Mouse (Mus musculus): ENCODE results near the gene Dclk2. TPM values are rescaled to one million over a fixed set of nuclear protein-coding genes. Genes with fewer than 3 reads are reported as not detected.

Dclk2 gene
- polyA plus RNA-seq, 1 experiment from 2014 or later: 5.1 TPM

DNA sequence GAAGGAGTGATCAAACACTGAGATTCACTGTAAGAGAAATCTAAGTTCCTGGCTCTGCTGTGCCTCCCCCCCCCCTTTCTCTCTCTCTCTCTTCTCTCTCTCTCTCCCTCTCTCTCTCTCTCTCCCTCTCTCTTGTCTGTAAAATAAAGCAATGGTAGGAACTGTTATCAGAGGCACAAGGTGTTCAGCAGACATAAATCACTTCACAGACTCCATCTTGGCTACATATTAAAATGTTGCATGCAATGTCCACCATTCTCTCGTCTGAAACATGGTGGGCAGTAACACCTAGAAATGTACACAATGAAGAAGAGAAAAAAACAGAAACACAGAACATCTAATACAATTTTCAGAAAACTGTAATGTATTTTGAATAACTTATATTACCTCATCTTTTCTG lies 161.3 kb downstream of the Dclk2 start:
- Histone ChIP-seq H3K9ac (no peak overlapping the region), H3K9me3 (replicated peaks) (no peaks in the 10 kb centered on the region), H3K4me2 (no peak overlapping the region), H3K27ac (ENCODE audit: poor library complexity, severe bottlenecking) (no peak overlapping the region), H3K27me3 (replicated peaks) (no peaks in the 10 kb centered on the region), H3K36me3 (no peaks in the 10 kb centered on the region), H3K4me3 (no peak overlapping the region), H3K4me1 (replicated peaks) (peaks cover 3% of the 10 kb centered on the region; the same call in 1 of the 2 replicates)
- 81% methylated on average over 1 of the region's 1 CpGs for WGBS
- ATAC-seq (ENCODE audit: insufficient number of reproducible peaks, low FRiP score): no peak

DNA sequence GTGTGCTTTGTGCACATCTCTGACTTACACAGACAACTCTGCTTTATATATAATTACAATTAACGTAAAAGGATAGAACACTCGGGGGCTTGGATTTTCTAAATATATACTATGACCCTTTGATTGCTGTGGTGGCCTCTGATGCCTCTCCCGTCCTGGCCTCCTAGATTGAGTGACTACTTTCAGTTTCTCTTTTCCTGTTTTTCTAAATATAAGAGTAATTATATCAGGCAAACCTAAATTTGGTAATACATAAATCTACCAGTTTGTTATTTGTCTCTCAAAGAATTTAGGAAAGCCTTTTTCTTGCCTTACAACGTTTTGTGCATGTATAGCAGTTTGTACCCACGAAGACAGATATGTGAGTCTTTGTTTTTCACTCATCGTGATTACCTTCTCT lies 161.9 kb downstream of the Dclk2 start:
- WGBS: 60% methylated on average over 6 of the region's 6 CpGs
- no peak overlapping the region for H3K27ac ChIP-seq (ENCODE audit: poor library complexity, severe bottlenecking)
- no peak for ATAC-seq (ENCODE audit: insufficient number of reproducible peaks, low FRiP score)

DNA sequence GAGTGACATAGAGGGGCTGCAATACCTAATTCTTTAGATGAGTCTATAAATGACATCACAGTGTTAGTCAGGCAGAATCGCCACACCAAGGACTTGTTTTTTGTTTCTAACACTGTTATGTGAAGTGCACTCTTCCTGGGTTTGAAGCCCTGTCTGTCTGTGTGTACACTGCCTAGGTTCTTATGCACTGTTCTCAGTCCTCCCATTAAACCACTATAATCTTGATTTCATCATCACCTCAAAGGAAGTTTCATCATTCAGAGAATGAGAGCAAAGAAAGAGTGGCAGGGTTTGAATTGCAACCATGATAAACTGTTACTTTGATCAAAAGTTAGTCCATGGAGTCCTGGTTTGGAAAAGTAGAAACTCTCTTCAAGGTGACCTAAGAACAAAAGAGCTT lies 164.1 kb downstream of the Dclk2 start:
- no peak overlapping the region for H3K27ac ChIP-seq (ENCODE audit: poor library complexity, severe bottlenecking)
- H3K4me2 ChIP-seq: no peak overlapping the region
- no peak overlapping the region for H3K4me3 ChIP-seq
- no peak overlapping the region for H3K9ac ChIP-seq
- H3K27me3 ChIP-seq (replicated peaks): no peaks in the 10 kb centered on the region
- no peaks in the 10 kb centered on the region for H3K9me3 ChIP-seq (replicated peaks)
- WGBS: 73% methylated on average over 1 of the region's 1 CpGs
- no peak for ATAC-seq (ENCODE audit: insufficient number of reproducible peaks, low FRiP score)
- H3K4me1 ChIP-seq (replicated peaks): peaks cover 3% of the 10 kb centered on the region; the same call in 1 of the 2 replicates
- no peaks in the 10 kb centered on the region for H3K36me3 ChIP-seq

More for the DNA sequence above, 161.9 kb downstream of the Dclk2 start:
- Histone ChIP-seq H3K4me3 (0 out of 2 replicates have a peak overlapping the region, but pooled peaks have one; percentile 4), H3K9me3 (replicated peaks) (no peaks in the 10 kb centered on the region), H3K9ac (no peak overlapping the region), H3K4me2 (no peak overlapping the region), H3K36me3 (no peaks in the 10 kb centered on the region), H3K27me3 (replicated peaks) (no peaks in the 10 kb centered on the region), H3K4me1 (replicated peaks) (peaks cover 3% of the 10 kb centered on the region; the same call in 1 of the 2 replicates)

DNA sequence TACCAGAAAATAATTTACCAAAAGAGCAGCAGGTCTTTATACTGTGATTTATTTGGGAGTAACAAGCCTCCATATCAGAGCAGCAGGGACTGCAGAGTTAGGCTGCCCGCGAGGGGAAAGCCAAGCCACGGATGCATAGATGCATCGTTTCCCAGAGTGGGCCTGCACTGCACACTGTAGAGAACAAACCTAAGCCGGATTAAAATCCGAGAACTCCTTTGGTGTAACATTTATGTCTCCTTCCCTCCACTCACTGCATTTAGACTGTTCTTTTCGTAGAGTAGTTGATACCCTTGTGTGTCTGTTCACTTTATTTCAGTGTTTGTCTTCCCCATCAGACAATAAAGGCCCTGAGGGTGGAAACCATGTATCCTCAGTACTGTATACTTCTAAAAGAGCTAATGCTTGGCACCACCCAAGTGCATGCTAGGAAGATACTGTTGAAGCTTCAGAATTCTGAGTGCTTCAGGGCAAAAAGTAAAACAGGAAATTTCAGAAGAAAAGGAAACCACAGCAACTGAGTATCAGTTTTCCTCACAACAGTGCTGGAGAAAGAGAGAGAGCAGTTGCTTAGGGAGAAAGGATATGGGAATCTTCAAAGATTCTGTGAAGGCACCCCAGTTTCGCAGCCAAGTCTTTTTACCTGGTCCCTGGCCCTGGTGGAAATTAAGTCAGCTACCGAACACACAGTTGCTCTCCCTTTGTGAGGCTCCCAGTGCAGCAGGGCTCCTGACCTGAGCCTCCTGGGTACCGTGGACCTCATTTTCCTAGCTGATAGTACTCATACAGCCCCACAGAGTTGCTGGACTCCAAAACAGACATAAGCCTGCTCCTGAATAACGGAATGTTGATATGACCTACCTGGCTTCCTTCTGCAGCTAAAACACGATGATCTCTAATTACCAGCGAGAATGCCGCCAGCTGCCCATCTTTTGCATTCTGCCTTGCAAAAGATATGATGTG lies 165.8 kb downstream of the Dclk2 start:
- WGBS: 75% methylated on average over 14 of the region's 14 CpGs
- H3K27me3 ChIP-seq (replicated peaks): no peaks in the 10 kb centered on the region
- no peak overlapping the region for H3K4me2 ChIP-seq
- H3K9me3 ChIP-seq (replicated peaks): no peaks in the 10 kb centered on the region
- H3K9ac ChIP-seq: no peak overlapping the region
- no peak overlapping the region for H3K27ac ChIP-seq (ENCODE audit: poor library complexity, severe bottlenecking)
- peaks cover 5% of the 10 kb centered on the region; the same call in 1 of the 2 replicates for H3K4me1 ChIP-seq (replicated peaks)
- H3K4me3 ChIP-seq: no peak overlapping the region
- H3K36me3 ChIP-seq: no peaks in the 10 kb centered on the region
- no peak for ATAC-seq (ENCODE audit: insufficient number of reproducible peaks, low FRiP score)

DNA sequence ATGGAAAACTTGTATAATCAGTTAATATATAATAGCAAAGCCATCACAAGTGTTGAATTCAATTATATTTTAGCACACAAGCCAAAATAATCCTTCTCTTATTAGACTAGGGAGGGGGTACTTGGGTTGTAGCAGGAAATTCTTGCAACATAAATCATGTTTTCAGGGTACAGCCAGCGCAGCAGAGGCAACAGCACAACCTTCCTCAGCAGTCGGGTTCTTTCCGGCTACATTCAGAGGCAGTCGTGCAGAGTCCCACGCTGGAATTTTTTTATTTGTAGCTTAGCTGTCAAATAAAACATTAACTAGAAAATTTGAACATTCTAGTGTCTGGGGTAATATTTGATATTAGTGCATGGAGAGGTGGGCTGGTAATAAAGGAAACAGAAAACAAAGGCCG lies 166.5 kb downstream of the Dclk2 start:
- no peak overlapping the region for H3K4me2 ChIP-seq
- H3K27ac ChIP-seq (ENCODE audit: poor library complexity, severe bottlenecking): no peak overlapping the region
- no peaks in the 10 kb centered on the region for H3K36me3 ChIP-seq
- H3K9me3 ChIP-seq (replicated peaks): no peaks in the 10 kb centered on the region
- peaks cover 6% of the 10 kb centered on the region; the same call in 1 of the 2 replicates for H3K4me1 ChIP-seq (replicated peaks)
- H3K27me3 ChIP-seq (replicated peaks): no peaks in the 10 kb centered on the region
- no peak for ATAC-seq (ENCODE audit: insufficient number of reproducible peaks, low FRiP score)
- no peak overlapping the region for H3K4me3 ChIP-seq
- H3K9ac ChIP-seq: no peak overlapping the region
- WGBS: 79% methylated on average over 6 of the region's 6 CpGs

DNA sequence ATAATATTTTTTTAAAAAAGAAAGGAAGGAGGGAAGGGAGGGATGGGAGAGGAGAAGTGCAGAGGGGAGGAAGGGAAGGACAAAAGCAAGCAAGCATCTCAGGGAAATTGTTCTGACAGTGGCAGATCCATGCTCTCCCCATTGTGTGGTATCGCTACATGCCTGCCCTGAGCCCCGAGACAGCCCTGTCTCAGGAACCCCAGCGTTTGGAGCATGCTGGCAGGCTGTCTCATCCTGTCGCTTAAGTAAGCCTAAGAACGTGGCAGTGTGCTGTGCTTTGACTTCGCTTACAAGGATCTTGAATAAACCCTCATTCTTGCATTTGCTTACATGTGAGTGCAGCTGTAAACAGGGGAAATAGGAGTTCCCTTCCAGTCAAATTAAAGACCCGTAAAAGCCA lies 170.0 kb downstream of the Dclk2 start:
- Histone ChIP-seq H3K36me3 (no peaks in the 10 kb centered on the region), H3K9me3 (replicated peaks) (no peaks in the 10 kb centered on the region), H3K27me3 (replicated peaks) (no peaks in the 10 kb centered on the region), H3K4me2 (no peak overlapping the region), H3K27ac (ENCODE audit: poor library complexity, severe bottlenecking) (no peak overlapping the region), H3K4me3 (no peak overlapping the region), H3K4me1 (replicated peaks) (peaks cover 6% of the 10 kb centered on the region; the same call in 1 of the 2 replicates), H3K9ac (no peak overlapping the region)
- no peak for ATAC-seq (ENCODE audit: insufficient number of reproducible peaks, low FRiP score)
- 49% methylated on average over 7 of the region's 7 CpGs for WGBS

DNA sequence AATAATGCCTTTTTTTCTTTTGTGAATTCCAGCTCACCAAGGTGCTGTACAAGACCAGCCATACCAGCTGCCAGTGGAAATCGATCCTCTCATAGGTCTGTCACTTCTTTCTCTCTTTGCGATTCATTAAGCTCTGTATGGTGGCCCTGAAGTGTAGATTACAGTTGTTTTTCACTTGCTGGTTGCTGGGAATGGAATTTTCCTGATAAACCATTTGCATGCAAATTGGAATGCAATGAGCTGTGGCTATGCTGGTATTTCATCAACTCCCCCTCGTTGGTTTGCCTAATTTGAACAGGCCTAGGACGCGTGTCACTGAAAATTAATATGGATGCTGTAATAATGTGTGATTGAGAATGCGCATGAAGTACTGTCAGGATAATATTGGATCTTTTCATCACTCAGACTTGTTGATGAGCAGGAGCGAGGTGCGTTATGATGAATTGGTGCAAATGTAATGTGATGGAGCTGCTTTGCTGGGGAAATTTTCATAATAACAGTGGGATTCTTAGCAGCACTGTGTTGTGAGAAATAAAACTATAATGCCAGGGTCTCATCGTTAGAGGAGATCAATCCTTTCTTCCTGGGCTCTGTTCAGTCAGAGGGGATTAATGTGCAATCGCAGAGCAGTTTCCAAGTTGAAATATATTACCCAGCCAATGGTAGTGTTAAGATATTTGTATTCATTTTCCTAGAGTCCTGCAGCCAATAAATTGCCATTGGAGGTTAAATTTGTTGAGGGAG lies 174.7 kb downstream of the Dclk2 start:
- WGBS: 73% methylated on average over 10 of the region's 10 CpGs
- Histone ChIP-seq H3K4me2 (no peak overlapping the region), H3K36me3 (no peaks in the 10 kb centered on the region), H3K27me3 (replicated peaks) (no peaks in the 10 kb centered on the region), H3K4me3 (no peak overlapping the region), H3K9ac (no peak overlapping the region), H3K27ac (ENCODE audit: poor library complexity, severe bottlenecking) (no peak overlapping the region), H3K4me1 (replicated peaks) (0 out of 2 replicates have a peak, but pooled peaks cover 3% of the 10 kb centered on the region), H3K9me3 (replicated peaks) (no peaks in the 10 kb centered on the region)
- no peak for ATAC-seq (ENCODE audit: insufficient number of reproducible peaks, low FRiP score)

DNA sequence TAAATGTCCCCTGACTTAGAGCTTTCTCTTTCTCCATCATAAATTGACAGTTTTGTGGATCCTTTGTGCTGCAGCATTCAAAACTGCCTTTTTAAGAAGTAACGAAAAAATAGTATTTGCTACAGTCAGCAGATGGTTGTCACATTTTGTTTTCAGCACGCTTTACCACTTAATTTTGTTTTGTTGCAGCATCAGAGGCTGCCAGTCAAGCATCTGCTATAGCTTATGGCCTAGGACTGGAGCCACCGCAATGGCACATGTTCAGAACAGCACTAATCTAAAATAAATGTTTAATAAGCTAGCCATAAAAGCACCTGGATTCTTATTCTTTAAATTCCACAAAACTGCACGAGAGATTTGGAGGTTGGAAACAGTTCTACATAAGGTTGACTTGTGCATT lies 175.3 kb downstream of the Dclk2 start:
- Histone ChIP-seq H3K27ac (ENCODE audit: poor library complexity, severe bottlenecking) (no peak overlapping the region), H3K4me2 (no peak overlapping the region), H3K4me1 (replicated peaks) (0 out of 2 replicates have a peak, but pooled peaks cover 3% of the 10 kb centered on the region), H3K9me3 (replicated peaks) (no peaks in the 10 kb centered on the region), H3K4me3 (no peak overlapping the region), H3K27me3 (replicated peaks) (no peaks in the 10 kb centered on the region), H3K36me3 (no peaks in the 10 kb centered on the region), H3K9ac (no peak overlapping the region)
- ATAC-seq (ENCODE audit: insufficient number of reproducible peaks, low FRiP score): no peak
- WGBS: 74% methylated on average over 4 of the region's 4 CpGs

DNA sequence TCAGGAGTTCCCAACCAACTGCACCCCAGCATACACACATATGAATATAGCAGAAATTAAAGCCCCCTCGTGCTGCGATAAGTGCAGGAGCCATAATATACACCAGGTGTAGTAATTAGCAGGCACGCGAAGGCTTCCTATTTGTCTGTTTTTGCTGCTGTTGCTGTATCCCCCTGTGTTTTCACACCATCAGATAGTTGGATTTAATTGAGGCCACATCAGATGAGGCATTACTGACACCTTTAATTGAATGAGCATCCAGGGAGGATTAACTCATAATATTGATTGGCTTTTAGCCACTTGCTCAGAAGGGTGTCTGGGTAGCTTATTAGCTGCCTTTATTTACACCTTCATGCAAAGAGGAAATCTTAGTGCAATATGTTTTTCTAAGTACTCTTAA lies 180.9 kb downstream of the Dclk2 start:
- no peaks in the 10 kb centered on the region for H3K27me3 ChIP-seq (replicated peaks)
- 84% methylated on average over 4 of the region's 4 CpGs for WGBS
- no peak overlapping the region for H3K27ac ChIP-seq (ENCODE audit: poor library complexity, severe bottlenecking)
- H3K4me2 ChIP-seq: no peak overlapping the region
- no peak overlapping the region for H3K4me3 ChIP-seq
- no peaks in the 10 kb centered on the region for H3K4me1 ChIP-seq (replicated peaks)
- H3K9me3 ChIP-seq (replicated peaks): no peaks in the 10 kb centered on the region
- ATAC-seq (ENCODE audit: insufficient number of reproducible peaks, low FRiP score): no peak
- H3K36me3 ChIP-seq: no peaks in the 10 kb centered on the region
- H3K9ac ChIP-seq: no peak overlapping the region

DNA sequence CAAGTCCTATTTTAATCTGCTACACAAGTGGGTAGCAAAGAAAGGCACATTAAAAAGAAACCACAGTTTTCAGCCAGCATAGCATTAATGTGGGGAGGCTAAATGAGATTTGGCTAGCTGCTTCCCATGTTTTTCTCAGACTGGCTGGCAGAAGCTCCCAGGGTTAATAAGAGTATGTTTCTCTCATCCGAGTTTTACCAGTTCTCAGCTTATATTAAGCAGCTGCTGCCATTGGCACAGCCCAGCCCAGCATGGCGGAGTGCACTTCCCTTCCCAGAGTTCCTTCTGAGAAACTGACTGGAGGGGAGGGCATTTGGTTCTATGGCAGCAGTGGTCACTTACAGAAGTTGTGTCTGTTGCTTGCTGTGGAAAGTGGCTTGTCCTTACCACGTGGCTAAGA lies 181.8 kb downstream of the Dclk2 start:
- no peak overlapping the region for H3K27ac ChIP-seq (ENCODE audit: poor library complexity, severe bottlenecking)
- H3K4me3 ChIP-seq: no peak overlapping the region
- no peak for ATAC-seq (ENCODE audit: insufficient number of reproducible peaks, low FRiP score)
- H3K36me3 ChIP-seq: no peaks in the 10 kb centered on the region
- no peaks in the 10 kb centered on the region for H3K27me3 ChIP-seq (replicated peaks)
- H3K9ac ChIP-seq: no peak overlapping the region
- no peaks in the 10 kb centered on the region for H3K9me3 ChIP-seq (replicated peaks)
- no peak overlapping the region for H3K4me2 ChIP-seq
- WGBS: 80% methylated on average over 3 of the region's 3 CpGs
- H3K4me1 ChIP-seq (replicated peaks): no peaks in the 10 kb centered on the region

All from heart, embryonic 12.5 days (tissue).